Mouse (Mus musculus) inflammation-experienced regulatory T-cells (primary cell): ENCODE results near the gene Olfr1315-ps1. TPM values are rescaled to one million over a fixed set of nuclear protein-coding genes. Genes with fewer than 3 reads are reported as not detected.

Experiments used
- polyA plus RNA-seq, 2 experiments: library from polyadenylated mRNA; unstranded; fragments of 100-300 nt; shearing (Covaris generic); gene quantifications; one replicate each; pipeline ENCODE4 v1.2.1; 2017

Olfr1315-ps1 gene
- not detected for polyA plus RNA-seq

GRCm38 (mm10) chr2:112115340-112115739 lies at the start of gene Olfr1315-ps1:
Olfr1315-ps1 (minus strand) TSS chr2:112115440.

DNA sequence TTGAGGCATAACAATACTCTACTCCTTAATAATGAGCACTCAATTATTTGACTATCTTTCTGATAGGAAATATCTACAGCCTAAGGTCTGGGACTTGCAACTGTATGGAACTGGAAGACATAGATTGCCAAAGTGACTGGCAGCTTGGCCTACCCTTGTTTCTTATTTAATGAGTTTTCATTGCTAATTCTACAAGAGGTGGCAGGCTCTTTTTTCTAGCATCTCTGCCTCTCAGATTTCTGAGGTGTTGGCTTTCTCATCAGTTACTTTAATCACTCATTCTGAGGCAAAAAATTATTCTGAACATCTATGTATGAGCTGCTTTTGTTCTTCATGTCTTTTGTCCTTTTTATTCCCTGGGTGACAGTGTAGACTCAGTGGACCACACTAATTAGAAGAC lies 38.7 kb upstream of the Olfr1315-ps1 start, which contains the start of gene Olfr1318:
TSS of gene Olfr1318 (plus strand) at position 301 of the 400 bp plus-strand sequence.

DNA sequence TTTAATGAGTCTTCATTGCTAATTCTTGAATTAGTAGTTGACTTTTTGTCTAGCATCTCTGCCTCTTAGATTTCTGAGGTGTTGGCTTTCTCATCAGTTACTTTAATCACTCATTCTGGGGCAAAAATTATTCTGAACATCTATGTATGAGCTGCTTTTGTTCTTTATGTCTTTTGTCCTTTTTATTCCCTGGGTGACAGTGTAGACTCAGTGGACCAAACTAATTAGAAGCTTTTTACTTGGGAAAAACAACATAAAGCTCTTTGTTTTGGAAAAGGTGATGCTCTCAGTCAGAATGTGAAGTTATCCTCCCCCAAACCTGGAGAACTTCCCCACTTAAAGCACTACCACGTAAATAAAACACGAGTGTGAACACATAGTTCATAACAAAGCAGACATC lies 24.8 kb upstream of the Olfr1315-ps1 start, which contains the start of gene Olfr1317:
TSS of gene Olfr1317 (plus strand) at position 301 of the 400 bp plus-strand sequence.

GRCm38 (mm10) chr2:112134877-112135276 lies 19.6 kb upstream of the Olfr1315-ps1 start, which contains the start of gene Olfr1316:
Olfr1316 (minus strand) TSS chr2:112134977.

DNA sequence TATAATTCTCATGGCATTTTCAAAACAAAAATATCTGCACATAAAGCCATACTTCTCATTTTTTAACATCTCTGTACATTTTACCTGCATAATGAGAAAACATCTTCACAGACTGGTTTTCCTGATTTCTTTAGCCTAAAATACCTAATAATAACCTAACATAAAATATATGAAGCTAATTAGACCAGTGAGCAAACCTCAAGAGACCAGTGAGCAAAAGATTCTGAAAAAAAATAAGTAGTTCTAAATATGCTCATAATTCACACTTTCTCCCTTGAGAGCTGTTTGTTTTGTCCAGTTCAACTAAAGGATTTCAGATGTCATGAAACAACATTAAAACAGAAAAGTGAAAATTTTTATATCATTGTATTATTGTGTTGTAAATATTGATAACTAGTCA lies 18.6 kb downstream of the Olfr1315-ps1 start, which contains the start of gene Olfr1314:
TSS of gene Olfr1314 (minus strand) at position 101 of the 400 bp plus-strand sequence.

DNA sequence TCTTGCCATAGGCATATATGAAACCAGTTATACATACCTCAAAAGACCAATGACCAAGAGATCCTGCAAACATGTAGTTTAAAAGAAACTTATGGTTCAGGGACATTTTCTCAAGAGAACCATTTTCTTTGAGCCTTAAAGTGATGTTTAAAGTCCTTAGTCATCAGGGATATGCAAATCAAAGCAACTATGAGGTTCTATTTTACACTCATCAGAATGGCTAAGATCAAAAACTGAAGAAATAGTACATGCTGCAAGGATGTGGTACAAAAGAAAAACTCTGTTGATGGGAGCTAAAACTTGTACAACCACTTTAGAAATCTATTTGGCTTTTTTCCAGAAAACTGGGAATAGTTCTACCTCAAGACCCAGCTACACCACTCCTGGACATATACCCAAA lies 37.5 kb downstream of the Olfr1315-ps1 start, which contains the start of gene Olfr1313:
TSS of gene Olfr1313 (minus strand) at position 101 of the 400 bp plus-strand sequence.

Other genes starting within 250 kb of the Olfr1315-ps1 start
- gene Olfr1305, start 238.3 kb downstream of the Olfr1315-ps1 start, polyA plus RNA-seq: not detected
- under 1 TPM in 1 of 2 experiments, not detected in 1; 0.15 TPM for gene Olfr1306, start 199.2 kb downstream of the Olfr1315-ps1 start, polyA plus RNA-seq
- under 1 TPM; 0.12 to 0.43 TPM for gene Olfr1307, start 166.0 kb downstream of the Olfr1315-ps1 start, polyA plus RNA-seq
- gene Olfr1308, start 150.5 kb downstream of the Olfr1315-ps1 start, polyA plus RNA-seq: not detected
- gene Olfr1309, start 125.2 kb downstream of the Olfr1315-ps1 start, polyA plus RNA-seq: under 1 TPM in 1 of 2 experiments, not detected in 1; 0.33 TPM
- gene Olfr1310, start 102.7 kb downstream of the Olfr1315-ps1 start, polyA plus RNA-seq: under 1 TPM in 1 of 2 experiments, not detected in 1; 0.05 TPM
- not detected for gene Olfr1311, start 91.0 kb downstream of the Olfr1315-ps1 start, polyA plus RNA-seq
- under 1 TPM; 0.10 to 0.22 TPM for gene Olfr1312, start 65.2 kb downstream of the Olfr1315-ps1 start, polyA plus RNA-seq
- gene Olfr1313, start 37.6 kb downstream of the Olfr1315-ps1 start, polyA plus RNA-seq: under 1 TPM in 1 of 2 experiments, not detected in 1; 0.11 TPM
- under 1 TPM in 1 of 2 experiments, not detected in 1; 0.12 TPM for gene Olfr1314, start 18.7 kb downstream of the Olfr1315-ps1 start, polyA plus RNA-seq
- gene Olfr1316, start 19.5 kb upstream of the Olfr1315-ps1 start, polyA plus RNA-seq: not detected
- not detected for gene Olfr1317, start 24.9 kb upstream of the Olfr1315-ps1 start, polyA plus RNA-seq
- gene Olfr1318, start 38.8 kb upstream of the Olfr1315-ps1 start, polyA plus RNA-seq: not detected
- 100 to 1,000 TPM; 109 to 162 TPM for gene Lpcat4, start 124.0 kb upstream of the Olfr1315-ps1 start, polyA plus RNA-seq
- 1 to 10 TPM in 1 of 2 experiments, under 1 TPM in 1; 0.25 to 2.1 TPM for gene Nutm1, start 143.9 kb upstream of the Olfr1315-ps1 start, polyA plus RNA-seq
- gene Nop10, start 146.5 kb upstream of the Olfr1315-ps1 start, polyA plus RNA-seq: 100 to 1,000 TPM; 129 to 166 TPM
- 10 to 100 TPM; 69.5 to 78.8 TPM for gene Slc12a6, start 150.4 kb upstream of the Olfr1315-ps1 start, polyA plus RNA-seq
- not detected for gene Gm21985, start 150.9 kb upstream of the Olfr1315-ps1 start, polyA plus RNA-seq